Mouse (Mus musculus) adrenal gland, postnatal 14 days (tissue): ENCODE measurements around the gene Slc22a13. TPM values are rescaled to one million over a fixed set of nuclear protein-coding genes. Genes with fewer than 3 reads are reported as not detected.
"Not testable (repeated sequence)": the region's sequence is repeated elsewhere in the genome, so short reads cannot be mapped to it uniquely, and the experiment has no call there.

Experiments
- DNase-seq: peaks from one replicate; pipeline ENCODE4 v3.0.0; 2021; ENCODE audit warnings: mixed read lengths
- long read RNA-seq, 2 experiments: library from polyadenylated mRNA; stranded (forward); transcript quantifications; one replicate each; pipeline ENCODE4 v2.0.0; 2021
- total RNA-seq: library from RNA; stranded (reverse); gene quantifications from 2 replicates; pipeline ENCODE4 v1.2.3, GENCODE M21; 2021

Gene Slc22a13
- total RNA-seq: not detected in 2 replicates
- long read RNA-seq, experiment 1: 0 reads
- long read RNA-seq, experiment 2: 0 reads

- no peak for DNase-seq
Observed at GRCm38 (mm10) chr9:119208998-119209397, at the start of gene Slc22a13. Slc22a13 (minus strand) TSS chr9:119209098.

GRCm38 (mm10) chr9:119258128-119258527 lies 49.2 kb upstream of the Slc22a13 start:
- DNase-seq: no peak

DNA sequence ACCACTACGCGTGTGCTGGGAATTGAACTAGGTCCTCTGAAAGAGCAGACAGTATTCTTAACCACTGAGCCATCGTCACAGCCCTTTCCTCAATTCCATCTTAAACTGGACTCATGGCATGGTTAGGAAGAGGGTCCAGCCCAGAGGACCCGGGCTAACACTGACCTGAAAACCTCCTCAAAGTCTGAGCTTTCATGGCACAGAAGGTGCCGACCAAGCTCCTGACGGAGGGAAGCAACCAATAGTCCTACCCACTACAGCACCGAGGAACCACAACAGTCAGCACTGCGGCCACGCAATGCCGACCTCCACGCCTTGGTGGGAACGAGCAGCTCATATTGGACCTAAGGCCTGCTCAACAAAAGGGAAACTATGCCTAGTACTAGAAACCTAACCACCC lies 47.3 kb upstream of the Slc22a13 start:
- DNase-seq: no peak

DNA sequence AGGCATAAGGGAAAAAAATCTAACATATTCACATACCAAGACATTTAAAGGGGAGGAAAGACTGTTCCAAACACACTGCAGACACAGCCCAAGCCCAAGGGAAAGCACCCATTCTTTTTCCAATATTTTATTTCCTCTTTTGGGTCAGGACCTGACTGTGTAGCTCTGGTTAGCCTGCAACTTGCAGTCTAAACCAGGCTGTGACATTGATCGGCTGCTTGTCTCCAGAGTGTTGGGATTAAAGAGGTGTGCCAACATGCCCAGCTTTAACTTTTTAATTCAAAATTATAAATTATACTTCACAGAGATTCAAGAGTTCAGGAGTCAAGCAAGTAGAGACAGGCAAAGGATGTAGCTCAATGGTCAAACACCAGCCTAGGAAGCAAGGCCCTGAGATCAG lies 46.2 kb upstream of the Slc22a13 start:
- DNase-seq: no peak

- DNase-seq: no peak
Observed at GRCm38 (mm10) chr9:119254187-119254586, 45.3 kb upstream of the Slc22a13 start.

DNA sequence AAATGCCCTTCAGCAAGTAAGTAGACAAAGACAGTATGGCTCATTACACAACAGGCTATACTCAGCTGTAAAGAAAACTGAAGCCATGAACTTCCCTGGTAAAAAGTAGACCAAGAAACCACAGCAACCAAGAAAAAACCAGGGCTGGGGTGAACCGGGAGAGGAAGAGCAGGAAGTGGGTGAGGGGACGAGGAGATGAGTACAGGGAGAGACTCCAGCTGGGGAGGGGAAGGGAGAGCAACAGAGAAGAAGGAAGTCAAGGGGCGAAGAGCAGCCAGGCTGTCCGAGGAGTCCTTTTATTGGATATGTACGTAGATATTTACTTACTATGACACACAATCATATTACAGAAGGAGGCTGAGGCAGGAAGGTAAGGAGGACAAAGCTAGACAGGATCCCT lies 39.1 kb upstream of the Slc22a13 start:
- DNase-seq: no peak

DNA sequence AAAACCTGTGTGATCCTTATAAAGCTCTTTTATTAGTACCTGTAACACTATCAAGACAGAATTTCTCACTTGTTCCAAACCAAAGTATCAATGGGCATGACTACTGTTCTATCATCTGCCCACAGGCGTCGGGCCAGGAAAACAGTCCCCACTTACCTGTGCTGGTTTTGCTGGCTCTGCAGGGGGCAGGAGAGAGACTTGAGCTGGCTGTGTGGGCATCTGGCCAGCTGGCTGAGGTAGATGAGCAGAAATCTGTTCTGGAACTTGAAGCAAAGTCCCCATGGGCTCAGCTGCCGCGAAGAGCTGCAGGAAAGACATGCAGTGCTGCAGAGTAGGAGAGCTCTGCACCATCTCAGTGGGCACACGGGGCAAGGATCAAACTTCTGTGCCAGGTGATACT lies 37.9 kb upstream of the Slc22a13 start:
- peak; percentile 47 for DNase-seq

DNA sequence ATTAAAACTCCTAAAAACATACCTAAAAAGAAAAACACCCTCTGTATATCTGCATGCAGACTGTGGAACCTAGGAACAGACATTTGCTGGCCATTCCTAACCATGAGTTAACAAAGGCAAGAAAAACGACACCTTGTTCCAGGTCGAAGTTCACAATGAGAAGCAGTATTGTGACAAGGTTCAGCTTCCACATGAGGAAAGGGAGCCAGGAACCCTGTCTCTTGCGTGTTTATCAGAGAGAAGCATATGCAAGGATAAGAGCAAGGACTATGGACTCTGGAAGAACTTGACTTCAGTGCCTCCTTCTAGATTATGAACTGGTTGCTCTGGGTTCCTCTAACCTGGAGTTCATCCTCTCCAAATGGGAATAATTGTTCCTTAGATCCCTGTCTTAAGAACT lies 35.1 kb upstream of the Slc22a13 start:
- no peak for DNase-seq

DNA sequence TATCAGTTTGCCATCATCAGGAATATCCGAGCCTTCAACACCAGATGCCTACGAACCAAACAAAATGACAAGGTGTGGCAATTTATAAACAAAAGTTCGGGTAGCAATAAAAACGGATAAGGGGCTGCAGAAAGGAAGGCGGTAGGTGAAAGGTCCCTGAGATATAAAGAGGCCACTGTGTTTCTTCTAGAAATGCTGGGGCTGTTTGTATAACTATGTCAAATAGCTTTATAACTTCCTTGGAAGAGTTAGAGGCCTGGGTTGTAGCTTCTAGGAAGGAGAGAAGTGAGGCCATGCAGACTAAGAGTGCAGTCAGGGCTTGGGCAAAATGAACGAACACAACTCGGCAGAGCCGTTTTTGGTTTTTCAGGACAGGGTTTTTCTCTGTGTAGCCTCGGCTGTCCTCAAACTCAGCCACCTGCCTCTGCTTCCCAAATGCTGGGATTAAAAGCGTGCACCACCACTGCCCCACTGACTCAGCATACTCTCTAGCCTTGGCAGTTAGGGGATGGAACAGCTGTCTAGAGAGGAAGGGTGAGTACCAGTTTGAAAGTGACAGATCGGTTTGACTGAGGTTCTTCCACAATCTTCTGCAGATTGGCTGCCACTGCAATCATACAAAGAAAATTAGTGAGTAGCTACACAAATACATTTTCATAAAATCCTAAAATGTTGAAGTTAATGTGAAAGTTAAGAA lies 32.4 kb upstream of the Slc22a13 start:
- no peak for DNase-seq

DNA sequence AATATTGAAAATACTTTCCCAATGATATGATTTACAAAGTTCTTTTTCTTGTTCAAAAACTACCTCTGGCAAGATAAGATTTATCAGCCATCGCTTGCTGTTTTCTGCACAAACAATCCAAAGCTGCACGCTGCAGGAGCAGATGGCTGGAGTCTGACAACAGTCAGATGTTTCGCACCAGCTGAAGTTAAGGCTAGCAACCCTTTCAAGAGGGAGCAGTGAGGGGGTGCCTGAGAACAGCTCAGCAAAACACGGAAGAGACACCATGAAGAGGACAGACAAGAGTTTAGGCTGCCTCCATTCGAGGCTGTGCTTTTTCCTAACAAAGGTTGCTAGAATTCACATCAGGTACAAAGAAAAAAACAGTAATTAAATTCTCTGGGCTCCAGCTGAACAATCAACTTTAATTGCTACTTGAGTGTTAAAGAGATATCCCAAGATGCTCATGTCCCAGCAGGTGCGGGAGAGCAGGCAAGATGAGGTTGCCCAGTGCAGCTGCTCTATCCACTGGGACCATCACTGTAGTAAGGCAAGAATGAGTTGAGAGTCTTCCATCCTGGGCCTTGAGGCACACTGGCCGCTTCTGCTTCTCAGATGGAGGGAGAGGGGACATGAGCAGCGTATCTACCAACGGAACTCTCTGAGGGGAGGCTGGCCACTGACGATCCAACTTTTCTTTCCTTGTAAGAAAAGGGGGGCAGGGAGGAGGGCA lies 31.5 kb upstream of the Slc22a13 start:
- no peak for DNase-seq

- no peak for DNase-seq
Observed at GRCm38 (mm10) chr9:119239274-119239673, 30.4 kb upstream of the Slc22a13 start.

GRCm38 (mm10) chr9:119238796-119239195 lies 29.9 kb upstream of the Slc22a13 start:
- DNase-seq: no peak

GRCm38 (mm10) chr9:119231552-119231951 lies 22.7 kb upstream of the Slc22a13 start:
- DNase-seq: no peak

DNA sequence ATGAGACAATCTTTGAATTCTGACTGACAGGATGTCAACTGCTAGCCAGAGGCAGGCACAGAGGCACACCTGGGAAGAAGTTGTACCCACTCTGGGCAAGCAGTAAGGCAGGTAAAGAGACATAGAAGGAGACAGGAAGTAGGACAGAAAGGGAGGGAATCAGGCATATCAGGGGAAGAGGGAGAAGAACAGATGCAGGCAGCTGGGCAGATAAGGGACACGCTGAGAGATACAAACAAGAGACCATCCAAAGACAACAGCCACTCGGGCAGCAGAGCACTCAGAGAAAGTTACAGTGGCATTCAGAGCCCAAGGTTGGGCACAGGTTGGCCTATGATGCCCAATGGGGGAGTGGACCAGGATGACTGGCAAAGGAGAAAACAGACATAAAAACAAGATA lies 21.9 kb upstream of the Slc22a13 start:
- DNase-seq: no peak

DNA sequence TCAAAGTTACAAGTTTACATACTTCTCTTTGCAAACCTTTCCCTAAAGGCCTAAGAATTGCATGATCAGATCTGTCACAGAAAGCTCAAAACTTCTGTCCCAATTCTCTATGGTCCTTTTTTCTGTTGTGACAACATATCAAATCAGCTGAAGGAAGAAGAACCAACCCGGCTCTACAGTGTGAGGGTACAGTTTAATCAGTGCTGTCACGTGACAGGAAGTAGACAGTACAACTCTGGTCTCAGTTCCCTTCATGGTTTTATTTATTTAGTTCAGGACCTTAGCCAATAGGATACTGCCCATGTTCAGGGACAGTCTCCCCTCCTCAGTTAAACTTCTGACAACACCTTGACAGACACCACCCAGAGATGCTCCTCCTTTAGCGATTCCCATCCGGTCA lies 11.4 kb upstream of the Slc22a13 start:
- no peak for DNase-seq

DNA sequence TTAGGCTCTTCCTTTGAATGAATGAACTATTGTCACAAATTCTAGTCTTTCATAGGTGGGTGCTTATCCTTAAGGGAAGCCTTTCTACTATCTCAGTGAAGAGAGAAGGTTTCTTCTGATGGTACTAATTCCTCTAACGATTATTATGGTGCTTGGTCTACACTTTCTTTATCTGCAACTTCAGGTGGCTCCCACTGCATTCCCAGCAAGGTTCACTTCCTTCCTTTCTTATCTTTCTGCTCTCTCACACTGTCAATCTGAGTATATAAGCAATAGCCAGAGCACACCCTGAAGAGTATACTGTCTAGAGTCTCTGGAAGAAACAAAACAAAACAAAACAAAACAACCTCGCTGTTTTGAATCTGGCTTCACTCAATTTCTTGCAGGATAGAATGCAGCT lies 10.8 kb upstream of the Slc22a13 start:
- no peak for DNase-seq

- not testable (repeated sequence) for DNase-seq
Observed at GRCm38 (mm10) chr9:119215341-119215740, 6.4 kb upstream of the Slc22a13 start.

- no peak for DNase-seq
Observed at GRCm38 (mm10) chr9:119214601-119215000, 5.7 kb upstream of the Slc22a13 start.

- no peak for DNase-seq
Observed at GRCm38 (mm10) chr9:119212996-119213395, 4.1 kb upstream of the Slc22a13 start.

GRCm38 (mm10) chr9:119207113-119207512 lies 1.8 kb downstream of the Slc22a13 start:
- no peak for DNase-seq

DNA sequence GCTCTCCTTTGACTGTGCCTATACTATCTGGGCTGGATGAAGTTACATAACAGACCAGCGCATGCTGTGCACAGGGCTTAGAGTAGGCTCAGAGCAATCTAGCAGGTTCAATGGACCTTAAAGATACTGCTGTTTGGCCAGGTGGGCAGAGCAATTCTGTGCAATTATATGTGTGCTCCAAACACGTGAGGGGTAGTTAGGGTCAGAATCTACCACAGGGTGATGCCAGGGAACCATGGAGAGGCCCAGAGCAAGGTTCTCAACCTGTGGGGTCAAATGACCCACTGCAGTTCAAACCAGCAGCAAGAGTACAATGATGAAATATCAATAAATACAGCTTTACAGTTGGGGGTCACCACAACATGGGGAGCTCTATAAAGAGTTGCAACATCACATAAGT lies 2.2 kb downstream of the Slc22a13 start:
- no peak for DNase-seq

DNA sequence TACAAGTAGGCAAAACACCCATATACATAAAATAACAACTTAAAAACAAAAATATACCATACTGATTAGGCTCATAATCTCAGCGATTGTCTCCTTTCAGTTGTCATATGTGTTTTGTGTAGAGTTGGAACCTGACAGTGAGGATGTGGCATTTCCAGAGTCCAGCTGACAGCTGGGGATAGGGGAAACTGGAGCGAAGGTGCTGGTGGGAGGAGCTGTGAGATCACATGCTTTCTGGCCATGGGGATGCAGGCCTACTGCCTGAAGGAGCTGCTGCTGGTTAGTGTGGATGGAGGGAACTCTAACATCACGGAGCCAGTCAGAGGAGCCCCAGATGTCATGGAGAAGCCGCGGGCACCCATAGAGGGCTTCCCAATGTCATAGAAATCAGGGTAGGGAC lies 3.1 kb downstream of the Slc22a13 start:
- DNase-seq: no peak

GRCm38 (mm10) chr9:119203617-119204016 lies 5.3 kb downstream of the Slc22a13 start:
- no peak for DNase-seq

- no peak for DNase-seq
Observed at GRCm38 (mm10) chr9:119201653-119202052, 7.2 kb downstream of the Slc22a13 start.
